Mouse (Mus musculus): ENCODE results near the gene Lrig2. TPM values are rescaled to one million over a fixed set of nuclear protein-coding genes. Genes with fewer than 3 reads are reported as not detected.

Lrig2 gene
- polyA plus RNA-seq, 1 experiment from 2014 or later = 9.1 TPM

DNA sequence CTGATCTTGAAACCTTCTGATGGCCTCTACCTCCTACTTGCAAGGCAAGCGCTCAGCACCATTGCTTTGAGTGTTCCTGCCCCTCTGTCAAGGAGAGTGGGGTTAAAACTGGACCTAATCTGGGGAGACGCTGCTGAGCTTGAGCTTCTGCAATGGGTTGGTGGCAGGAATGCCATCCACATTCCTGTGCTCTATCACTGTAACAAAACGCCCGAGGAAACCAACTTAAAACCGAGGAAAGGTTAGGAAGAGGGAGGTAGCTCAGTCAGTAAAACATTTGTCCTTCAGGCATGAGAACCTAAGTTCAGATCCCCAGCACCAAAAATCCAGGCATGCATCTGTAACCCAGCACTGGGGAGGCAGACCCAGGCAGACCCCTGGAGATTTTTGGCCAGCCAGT is 111.6 kb downstream of the Lrig2 start:
- no peak overlapping the region for H3K9ac ChIP-seq (ENCODE audit: low read depth, low read length)
- H3K4me3 ChIP-seq (ENCODE audit: low read length) = no peak overlapping the region
- H3K4me1 ChIP-seq (ENCODE audit: control insufficient read depth, insufficient read depth, low read length) = no peaks in the 10 kb centered on the region
- H3K9me3 ChIP-seq (ENCODE audit: control insufficient read depth, low read length) = no peaks in the 10 kb centered on the region
- no peaks in the 10 kb centered on the region for H3K27me3 ChIP-seq (replicated peaks; ENCODE audit: control insufficient read depth, insufficient read depth, low read length)
- ATAC-seq = no peak
- no peak overlapping the region for H3K4me2 ChIP-seq (ENCODE audit: low read depth, low read length)
- no peaks in the 10 kb centered on the region for H3K36me3 ChIP-seq (ENCODE audit: control insufficient read depth, insufficient read depth, low read length)
- 85% methylated on average over 5 of the region's 5 CpGs for WGBS
- no peak overlapping the region for H3K27ac ChIP-seq (ENCODE audit: low read length)

DNA sequence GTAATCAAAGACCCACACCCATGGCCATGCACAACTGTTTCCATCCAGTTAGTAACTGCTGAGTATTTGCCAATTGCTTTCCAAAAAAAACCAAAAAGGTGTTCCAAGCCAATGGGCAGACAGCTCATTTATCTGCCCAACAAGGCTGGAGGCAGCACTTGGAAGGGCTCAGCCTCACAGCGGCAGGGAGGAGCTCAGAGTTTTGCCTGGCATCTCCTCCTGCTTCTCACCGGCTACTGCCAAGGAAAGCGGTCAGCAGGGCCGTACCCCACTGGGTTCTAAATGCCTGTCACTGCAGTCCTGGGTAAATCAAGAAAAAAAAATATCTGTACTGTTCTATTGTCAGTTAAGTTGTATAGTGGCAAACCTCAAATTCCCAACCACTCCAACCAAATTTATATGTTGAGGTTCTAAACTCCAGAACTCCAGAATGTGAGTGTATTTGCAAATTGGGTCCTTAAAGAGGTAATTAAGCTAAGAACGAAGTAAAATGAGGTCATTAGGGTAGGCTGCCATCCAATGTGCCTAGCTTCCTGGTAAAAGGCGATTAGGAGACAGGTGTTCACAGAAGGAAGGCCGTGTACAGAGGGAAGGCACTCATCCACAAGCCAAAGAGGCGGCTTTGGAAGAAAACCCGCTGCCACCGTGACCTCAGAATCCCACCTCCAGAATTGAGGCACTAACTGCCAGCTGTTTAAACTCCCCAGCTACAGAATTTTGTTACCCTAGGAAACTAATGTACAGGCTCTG is 112.2 kb downstream of the Lrig2 start:
- no peak overlapping the region for H3K27ac ChIP-seq (ENCODE audit: low read length)
- H3K9me3 ChIP-seq (ENCODE audit: control insufficient read depth, low read length) = no peaks in the 10 kb centered on the region
- no peak overlapping the region for H3K4me2 ChIP-seq (ENCODE audit: low read depth, low read length)
- no peak overlapping the region for H3K4me3 ChIP-seq (ENCODE audit: low read length)
- ATAC-seq = no peak
- no peaks in the 10 kb centered on the region for H3K4me1 ChIP-seq (ENCODE audit: control insufficient read depth, insufficient read depth, low read length)
- H3K9ac ChIP-seq (ENCODE audit: low read depth, low read length) = no peak overlapping the region
- WGBS = 83% methylated on average over 10 of the region's 10 CpGs
- H3K27me3 ChIP-seq (replicated peaks; ENCODE audit: control insufficient read depth, insufficient read depth, low read length) = no peaks in the 10 kb centered on the region
- H3K36me3 ChIP-seq (ENCODE audit: control insufficient read depth, insufficient read depth, low read length) = no peaks in the 10 kb centered on the region

DNA sequence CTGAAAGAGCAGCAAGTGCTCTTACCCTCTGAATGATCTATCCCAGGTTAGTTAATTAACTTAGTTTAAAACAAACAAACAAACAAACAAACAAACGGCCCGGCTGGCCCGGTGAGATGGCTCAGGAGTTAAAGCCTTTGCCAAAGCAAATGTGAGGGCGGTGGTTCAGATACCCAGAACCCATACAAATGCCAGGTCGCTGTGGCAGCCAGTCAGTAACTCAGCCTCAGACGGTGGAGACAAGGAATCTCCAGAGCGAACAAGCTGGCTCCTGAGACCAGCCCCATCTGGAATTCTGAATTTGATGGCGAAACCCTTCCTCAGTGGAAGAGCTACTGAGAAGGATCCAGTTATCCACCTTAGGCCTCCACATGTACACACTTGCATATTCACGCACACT is 114.4 kb downstream of the Lrig2 start:
- WGBS = 74% methylated on average over 9 of the region's 9 CpGs
- H3K4me2 ChIP-seq (ENCODE audit: low read depth, low read length) = no peak overlapping the region
- H3K4me1 ChIP-seq (ENCODE audit: control insufficient read depth, insufficient read depth, low read length) = no peaks in the 10 kb centered on the region
- H3K27ac ChIP-seq (ENCODE audit: low read length) = no peak overlapping the region
- no peaks in the 10 kb centered on the region for H3K27me3 ChIP-seq (replicated peaks; ENCODE audit: control insufficient read depth, insufficient read depth, low read length)
- no peaks in the 10 kb centered on the region for H3K9me3 ChIP-seq (ENCODE audit: control insufficient read depth, low read length)
- H3K4me3 ChIP-seq (ENCODE audit: low read length) = no peak overlapping the region
- no peaks in the 10 kb centered on the region for H3K36me3 ChIP-seq (ENCODE audit: control insufficient read depth, insufficient read depth, low read length)
- ATAC-seq = no peak
- H3K9ac ChIP-seq (ENCODE audit: low read depth, low read length) = no peak overlapping the region

DNA sequence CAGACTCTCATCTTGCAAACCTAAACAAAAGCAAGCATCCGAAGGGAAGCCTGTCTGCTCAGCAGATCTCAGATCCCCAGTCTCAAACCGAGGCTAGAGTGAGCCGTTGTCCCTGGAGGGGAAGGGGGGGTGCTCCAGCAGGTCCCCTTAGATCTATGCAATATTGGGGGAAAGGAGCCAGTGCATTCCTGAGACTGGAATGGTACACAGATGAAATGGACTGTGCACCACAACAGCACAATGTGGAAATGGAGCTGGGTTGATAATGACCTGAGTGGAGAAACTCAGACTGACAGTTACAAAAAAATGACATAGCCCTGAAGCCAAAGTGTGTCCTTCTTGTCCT is 115.0 kb downstream of the Lrig2 start:
- no peak for ATAC-seq
- Histone ChIP-seq H3K9ac (ENCODE audit: low read depth, low read length) (no peak overlapping the region), H3K27me3 (replicated peaks; ENCODE audit: control insufficient read depth, insufficient read depth, low read length) (no peaks in the 10 kb centered on the region), H3K4me3 (ENCODE audit: low read length) (no peak overlapping the region), H3K4me1 (ENCODE audit: control insufficient read depth, insufficient read depth, low read length) (no peaks in the 10 kb centered on the region), H3K4me2 (ENCODE audit: low read depth, low read length) (no peak overlapping the region), H3K36me3 (ENCODE audit: control insufficient read depth, insufficient read depth, low read length) (no peaks in the 10 kb centered on the region), H3K27ac (ENCODE audit: low read length) (no peak overlapping the region), H3K9me3 (ENCODE audit: control insufficient read depth, low read length) (no peaks in the 10 kb centered on the region)
- WGBS = 39% methylated on average over 3 of the region's 3 CpGs

DNA sequence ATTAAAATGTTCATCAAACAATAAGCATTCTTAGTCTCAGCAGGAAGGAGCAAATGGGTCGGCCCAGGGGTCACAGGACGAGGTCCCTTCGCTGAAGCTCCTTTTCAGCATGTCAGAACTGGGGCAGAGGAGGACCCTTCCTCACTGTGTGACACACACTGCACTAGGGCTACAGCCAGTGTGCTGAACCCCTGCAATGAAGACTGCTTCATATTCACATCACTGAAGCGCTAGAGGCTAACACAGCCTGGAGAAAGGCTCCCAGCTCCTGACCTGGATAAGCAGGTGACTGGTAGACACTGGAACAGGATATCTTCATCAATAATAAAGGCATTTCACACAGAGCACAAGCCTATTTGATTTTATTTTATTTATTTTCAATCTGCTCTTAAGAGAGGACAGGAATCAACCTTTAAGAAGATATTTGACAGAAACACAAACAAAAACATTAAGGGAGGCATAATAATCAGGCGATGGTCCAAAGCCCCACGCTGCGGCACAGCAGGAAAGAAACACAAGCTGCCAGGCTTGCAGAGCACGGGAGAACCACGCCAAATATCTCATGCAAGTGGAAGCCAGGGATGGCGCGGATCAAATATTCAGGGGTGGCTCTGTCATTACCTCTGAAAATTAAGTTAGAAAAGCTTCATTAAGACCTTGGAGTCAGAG is 115.5 kb downstream of the Lrig2 start:
- Histone ChIP-seq H3K36me3 (ENCODE audit: control insufficient read depth, insufficient read depth, low read length) (no peaks in the 10 kb centered on the region), H3K9me3 (ENCODE audit: control insufficient read depth, low read length) (no peaks in the 10 kb centered on the region), H3K27me3 (replicated peaks; ENCODE audit: control insufficient read depth, insufficient read depth, low read length) (no peaks in the 10 kb centered on the region), H3K27ac (ENCODE audit: low read length) (no peak overlapping the region), H3K4me3 (ENCODE audit: low read length) (no peak overlapping the region), H3K9ac (ENCODE audit: low read depth, low read length) (no peak overlapping the region), H3K4me1 (ENCODE audit: control insufficient read depth, insufficient read depth, low read length) (no peaks in the 10 kb centered on the region), H3K4me2 (ENCODE audit: low read depth, low read length) (no peak overlapping the region)
- 67% methylated on average over 11 of the region's 11 CpGs for WGBS
- no peak for ATAC-seq

DNA sequence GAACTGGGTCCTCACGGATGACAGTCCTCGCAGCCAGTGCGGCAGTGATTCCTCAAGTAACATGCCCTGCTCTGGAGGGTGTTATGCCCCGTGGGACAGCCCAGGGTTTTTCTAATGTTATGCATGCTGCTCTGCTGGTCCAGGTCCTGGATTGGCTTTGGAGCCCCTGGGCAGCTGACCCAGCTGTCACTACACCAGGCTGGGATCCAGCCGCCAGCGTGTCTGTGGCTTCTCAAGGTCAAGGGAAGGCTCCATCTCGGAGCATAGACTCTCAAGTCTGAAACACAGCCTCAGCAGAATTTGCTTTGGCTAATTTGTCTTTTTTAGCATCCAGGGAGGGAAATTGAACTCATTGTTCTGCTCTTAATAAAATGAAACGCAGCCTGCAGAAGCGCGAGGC is 121.6 kb downstream of the Lrig2 start:
- Histone ChIP-seq H3K9ac (ENCODE audit: low read depth, low read length) (no peak overlapping the region), H3K4me1 (ENCODE audit: control insufficient read depth, insufficient read depth, low read length) (no peaks in the 10 kb centered on the region), H3K4me3 (ENCODE audit: low read length) (no peak overlapping the region), H3K27ac (ENCODE audit: low read length) (no peak overlapping the region), H3K36me3 (ENCODE audit: control insufficient read depth, insufficient read depth, low read length) (no peaks in the 10 kb centered on the region), H3K9me3 (ENCODE audit: control insufficient read depth, low read length) (no peaks in the 10 kb centered on the region), H3K27me3 (replicated peaks; ENCODE audit: control insufficient read depth, insufficient read depth, low read length) (no peaks in the 10 kb centered on the region), H3K4me2 (ENCODE audit: low read depth, low read length) (no peak overlapping the region)
- WGBS = 52% methylated on average over 10 of the region's 10 CpGs
- no peak for ATAC-seq

DNA sequence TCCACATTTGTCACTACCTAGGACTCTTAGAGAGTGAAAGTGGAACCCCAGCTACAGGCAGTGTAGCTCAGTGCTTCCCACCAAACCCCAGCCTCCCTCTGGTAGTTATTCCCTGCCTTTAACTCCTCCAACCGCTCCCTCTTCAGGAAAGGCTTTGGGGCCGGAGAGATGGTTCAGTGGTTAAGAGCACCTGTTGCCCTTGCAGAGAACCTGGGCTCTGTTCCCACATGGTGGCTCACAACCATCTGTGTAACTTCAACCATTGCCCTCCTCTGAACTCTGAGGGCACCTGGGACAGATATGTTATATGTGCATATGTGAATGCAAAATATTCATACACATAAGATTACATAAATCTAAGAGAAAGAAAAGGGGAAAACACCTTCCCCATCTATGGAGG is 122.3 kb downstream of the Lrig2 start:
- WGBS = 81% methylated on average over 2 of the region's 2 CpGs

DNA sequence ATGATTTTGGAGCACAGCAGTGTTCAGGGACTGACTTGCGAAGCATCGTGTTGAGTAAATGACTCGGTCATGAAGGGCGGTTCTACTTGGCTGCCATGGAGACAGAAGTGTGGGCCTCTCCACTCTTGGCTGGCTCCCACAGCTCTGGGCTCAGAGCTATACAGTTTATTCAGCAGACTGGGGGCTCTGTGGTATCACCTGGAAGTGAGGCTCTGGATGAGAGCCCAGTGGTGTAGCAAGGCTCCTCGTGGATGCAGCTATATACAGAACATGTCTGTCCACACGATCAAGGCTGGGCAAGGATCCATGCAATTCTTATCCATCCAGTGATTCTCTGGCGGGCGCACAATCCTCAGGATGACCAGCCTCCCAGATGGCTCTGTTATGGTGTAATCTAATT is 126.1 kb downstream of the Lrig2 start:
- Histone ChIP-seq H3K9me3 (ENCODE audit: control insufficient read depth, low read length) (no peaks in the 10 kb centered on the region), H3K27ac (ENCODE audit: low read length) (no peak overlapping the region), H3K9ac (ENCODE audit: low read depth, low read length) (no peak overlapping the region), H3K4me1 (ENCODE audit: control insufficient read depth, insufficient read depth, low read length) (no peaks in the 10 kb centered on the region), H3K36me3 (ENCODE audit: control insufficient read depth, insufficient read depth, low read length) (no peaks in the 10 kb centered on the region), H3K4me2 (ENCODE audit: low read depth, low read length) (no peak overlapping the region), H3K4me3 (ENCODE audit: low read length) (no peak overlapping the region), H3K27me3 (replicated peaks; ENCODE audit: control insufficient read depth, insufficient read depth, low read length) (no peaks in the 10 kb centered on the region)
- ATAC-seq = peak; percentile 80
- 65% methylated on average over 8 of the region's 8 CpGs for WGBS

More for the DNA sequence above, 122.3 kb downstream of the Lrig2 start:
- no peak overlapping the region for H3K9ac ChIP-seq (ENCODE audit: low read depth, low read length)
- H3K27me3 ChIP-seq (replicated peaks; ENCODE audit: control insufficient read depth, insufficient read depth, low read length) = no peaks in the 10 kb centered on the region
- H3K36me3 ChIP-seq (ENCODE audit: control insufficient read depth, insufficient read depth, low read length) = no peaks in the 10 kb centered on the region
- H3K9me3 ChIP-seq (ENCODE audit: control insufficient read depth, low read length) = no peaks in the 10 kb centered on the region
- no peaks in the 10 kb centered on the region for H3K4me1 ChIP-seq (ENCODE audit: control insufficient read depth, insufficient read depth, low read length)
- no peak for ATAC-seq
- H3K27ac ChIP-seq (ENCODE audit: low read length) = no peak overlapping the region
- H3K4me3 ChIP-seq (ENCODE audit: low read length) = no peak overlapping the region
- no peak overlapping the region for H3K4me2 ChIP-seq (ENCODE audit: low read depth, low read length)

DNA sequence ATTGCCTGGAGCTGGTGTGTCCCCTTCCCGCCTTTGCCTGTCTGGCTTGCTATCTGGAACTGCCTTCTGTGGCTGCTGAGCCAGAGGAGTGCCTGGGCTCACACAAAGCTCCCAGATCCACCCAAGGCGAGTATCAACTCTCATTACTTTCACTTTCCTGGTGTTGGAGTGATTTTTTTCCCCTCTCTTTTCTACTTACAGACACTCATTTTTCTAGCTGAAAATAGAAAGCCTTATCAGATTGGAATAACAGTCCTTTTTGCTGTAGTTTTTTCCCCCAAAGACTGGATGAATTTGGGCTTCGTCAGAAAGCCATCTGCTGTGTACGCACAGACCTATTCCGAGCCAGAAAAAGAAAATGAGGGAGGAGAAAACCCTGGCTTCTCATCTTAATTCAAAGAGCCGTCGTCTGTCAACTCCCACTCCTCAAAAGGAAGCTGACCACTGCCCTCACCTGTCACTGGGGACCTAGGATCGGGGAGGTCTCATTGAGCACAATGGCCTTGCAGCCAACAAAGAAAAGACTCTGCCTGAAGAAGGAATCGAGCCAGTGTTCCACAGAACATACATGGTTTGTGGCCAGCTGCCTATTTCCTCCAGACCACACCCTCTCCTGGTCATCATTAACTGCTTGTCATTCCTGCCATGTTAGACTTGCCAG is 127.9 kb downstream of the Lrig2 start:
- H3K4me1 ChIP-seq (ENCODE audit: control insufficient read depth, insufficient read depth, low read length) = no peaks in the 10 kb centered on the region
- ATAC-seq = no peak
- H3K27me3 ChIP-seq (replicated peaks; ENCODE audit: control insufficient read depth, insufficient read depth, low read length) = no peaks in the 10 kb centered on the region
- H3K36me3 ChIP-seq (ENCODE audit: control insufficient read depth, insufficient read depth, low read length) = no peaks in the 10 kb centered on the region
- 55% methylated on average over 9 of the region's 9 CpGs for WGBS
- no peaks in the 10 kb centered on the region for H3K9me3 ChIP-seq (ENCODE audit: control insufficient read depth, low read length)
- no peak overlapping the region for H3K27ac ChIP-seq (ENCODE audit: low read length)
- H3K9ac ChIP-seq (ENCODE audit: low read depth, low read length) = no peak overlapping the region
- H3K4me2 ChIP-seq (ENCODE audit: low read depth, low read length) = no peak overlapping the region
- H3K4me3 ChIP-seq (ENCODE audit: low read length) = no peak overlapping the region
